Mouse (Mus musculus) lung, embryonic 15.5 days (tissue): ENCODE data around the gene Ear2. TPM values are rescaled to one million over a fixed set of nuclear protein-coding genes. Genes with fewer than 3 reads are reported as not detected.
"Not testable (repeated sequence)": the region's sequence is repeated elsewhere in the genome, so short reads cannot be mapped to it uniquely, and the experiment has no call there.

Source experiments
- ATAC-seq: fragments of 200-750 bp; cut with Nextera tagmentation; 2 replicates; pipeline ENCODE4 v1.8.0; 2017; ENCODE audit warnings: moderate number of reproducible peaks, borderline replicate concordance; ENCODE audit not compliant: low FRiP score, low TSS enrichment; ENCODE audit errors: extremely low read depth
- H3K27ac ChIP-seq: fragments of 300-500 bp; sonication (generic); 2 replicates; pipeline ENCODE4 v1.5.1; 2015; ENCODE audit warnings: moderate library complexity, mild to moderate bottlenecking, inconsistent platforms
- H3K27me3 ChIP-seq: fragments of 300-500 bp; sonication (generic); 2 replicates; pipeline ENCODE4 v1.6.1; 2015; ENCODE audit warnings: inconsistent platforms
- H3K36me3 ChIP-seq: fragments of 300-500 bp; sonication (generic); 2 replicates; pipeline ENCODE4 v1.6.1; 2015; ENCODE audit warnings: inconsistent platforms
- H3K4me1 ChIP-seq: fragments of 300-500 bp; sonication (generic); 2 replicates; pipeline ENCODE4 v1.6.1; 2015; ENCODE audit warnings: inconsistent platforms
- H3K4me2 ChIP-seq: fragments of 300-500 bp; sonication (generic); 2 replicates; pipeline ENCODE4 v1.6.1; 2015; ENCODE audit warnings: inconsistent platforms, mild to moderate bottlenecking, moderate library complexity
- H3K4me3 ChIP-seq: fragments of 300-500 bp; sonication (generic); 2 replicates; pipeline ENCODE4 v1.5.1; 2015; ENCODE audit warnings: mild to moderate bottlenecking, inconsistent platforms
- H3K9ac ChIP-seq: fragments of 300-500 bp; sonication (generic); 2 replicates; pipeline ENCODE4 v1.6.1; 2015; ENCODE audit warnings: inconsistent platforms
- H3K9me3 ChIP-seq: fragments of 300-500 bp; sonication (generic); 2 replicates; pipeline ENCODE4 v1.6.1; 2016; ENCODE audit warnings: inconsistent platforms
- WGBS: fragments of 180-500 bp; shearing (Covaris S2); methylation state at CpG from one replicate; pipeline ENCODE4 v1.1.7; 2015; 5-methylcytosine and 5-hydroxymethylcytosine counted together
- polyA plus RNA-seq: library from polyadenylated mRNA; unstranded; fragments of >200 nt; fragmentation: Nextera tagmentation; extraction: Ambion mirVana; gene quantifications from 2 replicates; pipeline ENCODE4 v1.2.1, GENCODE M21; 2015

Gene Ear2
- polyA plus RNA-seq = 3.7 and 4.3 TPM in 2 replicates

GRCm38 (mm10) chr14:44102354-44102753 is at the start of gene Ear2:
Gene Ear2 (plus strand): TSS chr14:44102654.
- not testable (repeated sequence) for H3K4me1 ChIP-seq, H3K36me3 ChIP-seq, H3K27me3 ChIP-seq, H3K9ac ChIP-seq, H3K4me2 ChIP-seq, H3K9me3 ChIP-seq, H3K4me3 ChIP-seq, H3K27ac ChIP-seq, ATAC-seq
- WGBS = 64% methylated on average over 2 of the region's 2 CpGs

GRCm38 (mm10) chr14:44067879-44068278 is 34.6 kb upstream of the Ear2 start:
- not testable (repeated sequence) for ATAC-seq, H3K4me3 ChIP-seq
- 79% methylated on average over 1 of the region's 1 CpGs for whole genome bisulfite sequencing

GRCm38 (mm10) chr14:44070595-44070994 is 31.9 kb upstream of the Ear2 start:
- H3K27me3 ChIP-seq, H3K36me3 ChIP-seq, H3K4me3 ChIP-seq, H3K9ac ChIP-seq, H3K4me2 ChIP-seq, H3K27ac ChIP-seq, ATAC-seq, H3K9me3 ChIP-seq, H3K4me1 ChIP-seq: not testable (repeated sequence)
- WGBS = 63% methylated on average over 2 of the region's 3 CpGs

More at GRCm38 (mm10) chr14:44067879-44068278, 34.6 kb upstream of the Ear2 start:
- H3K4me2 ChIP-seq, H3K27me3 ChIP-seq, H3K27ac ChIP-seq, H3K4me1 ChIP-seq, H3K9me3 ChIP-seq, H3K36me3 ChIP-seq, H3K9ac ChIP-seq: not testable (repeated sequence)

- not testable (repeated sequence) for ATAC-seq, H3K4me1 ChIP-seq, H3K27me3 ChIP-seq, H3K27ac ChIP-seq, H3K9ac ChIP-seq, H3K4me2 ChIP-seq, H3K9me3 ChIP-seq, H3K36me3 ChIP-seq, H3K4me3 ChIP-seq
- 53% methylated on average over 5 of the region's 5 CpGs for WGBS
Observed at GRCm38 (mm10) chr14:44077785-44078341, 24.6 kb upstream of the Ear2 start.

- not testable (repeated sequence) for H3K4me1 ChIP-seq, H3K4me3 ChIP-seq, H3K27ac ChIP-seq, H3K4me2 ChIP-seq, ATAC-seq, H3K9ac ChIP-seq, H3K27me3 ChIP-seq, H3K9me3 ChIP-seq, H3K36me3 ChIP-seq
- 82% methylated on average over 1 of the region's 1 CpGs for WGBS
Observed at GRCm38 (mm10) chr14:44086588-44086987, 15.9 kb upstream of the Ear2 start.

GRCm38 (mm10) chr14:44087535-44087934 is 14.9 kb upstream of the Ear2 start:
- not testable (repeated sequence) for ATAC-seq, H3K27me3 ChIP-seq, H3K4me2 ChIP-seq, H3K9me3 ChIP-seq, H3K36me3 ChIP-seq, H3K4me1 ChIP-seq, H3K9ac ChIP-seq, H3K4me3 ChIP-seq, H3K27ac ChIP-seq
- 61% methylated on average over 2 of the region's 2 CpGs for WGBS

GRCm38 (mm10) chr14:44091524-44091923 is 10.9 kb upstream of the Ear2 start:
- not testable (repeated sequence) for H3K36me3 ChIP-seq, H3K9ac ChIP-seq, H3K4me2 ChIP-seq, ATAC-seq, H3K4me3 ChIP-seq, H3K27ac ChIP-seq, H3K4me1 ChIP-seq, H3K27me3 ChIP-seq, H3K9me3 ChIP-seq
- WGBS = 62% methylated on average over 1 of the region's 1 CpGs

GRCm38 (mm10) chr14:44094445-44094844 is 8.0 kb upstream of the Ear2 start:
- not testable (repeated sequence) for H3K4me3 ChIP-seq, H3K4me2 ChIP-seq, H3K4me1 ChIP-seq, H3K27me3 ChIP-seq, H3K9ac ChIP-seq, ATAC-seq, H3K27ac ChIP-seq, H3K9me3 ChIP-seq, H3K36me3 ChIP-seq
- 11% methylated on average over 5 of the region's 5 CpGs for WGBS

GRCm38 (mm10) chr14:44100030-44100429 is 2.4 kb upstream of the Ear2 start:
- not testable (repeated sequence) for H3K27ac ChIP-seq, H3K4me2 ChIP-seq, H3K9me3 ChIP-seq, H3K4me3 ChIP-seq, H3K27me3 ChIP-seq, H3K4me1 ChIP-seq, H3K9ac ChIP-seq, ATAC-seq, H3K36me3 ChIP-seq
- WGBS = no CpG with 5 or more reads among the region's 1 CpGs

GRCm38 (mm10) chr14:44110981-44111380 is 8.5 kb downstream of the Ear2 start:
- Histone ChIP-seq H3K9ac (no peak overlapping the region), H3K36me3 (no peaks in the 10 kb centered on the region), H3K27me3 (no peaks in the 10 kb centered on the region), H3K27ac (no peak overlapping the region), H3K4me1 (no peaks in the 10 kb centered on the region), H3K9me3 (no peaks in the 10 kb centered on the region), H3K4me2 (no peak overlapping the region), H3K4me3 (no peak overlapping the region)
- ATAC-seq = no peak

- ATAC-seq = not testable (repeated sequence)
Observed at GRCm38 (mm10) chr14:44123551-44123950, 21.1 kb downstream of the Ear2 start, which contains the start of gene Gm3327. Gene Gm3327 (plus strand): TSS chr14:44123851.

More at GRCm38 (mm10) chr14:44123551-44123950, 21.1 kb downstream of the Ear2 start, which contains the start of gene Gm3327:
- not testable (repeated sequence) for H3K27me3 ChIP-seq, H3K36me3 ChIP-seq, H3K9me3 ChIP-seq, H3K9ac ChIP-seq, H3K4me3 ChIP-seq, H3K4me1 ChIP-seq, H3K27ac ChIP-seq, H3K4me2 ChIP-seq
- 86% methylated on average over 4 of the region's 4 CpGs for WGBS
